Mouse (Mus musculus) cerebellum, adult 11-12 months (tissue): Measurements from ENCODE around the gene Cd200r2.
"Not testable (repeated sequence)": the region's sequence is repeated elsewhere in the genome, so short reads cannot be mapped to it uniquely, and the experiment has no call there.

Experiments
- DNase-seq: peaks from one replicate; pipeline ENCODE4 v3.0.0; 2022

Gene Cd200r2

GRCm38 (mm10) chr16:44866797-44867196, at the start of gene Cd200r2:
TSS of gene Cd200r2 (plus strand) at chr16:44867097.
- DNase-seq, result no peak

GRCm38 (mm10) chr16:44818010-44818409, 48.9 kb upstream of the Cd200r2 start:
- no peak for DNase-seq

GRCm38 (mm10) chr16:44820545-44820944, 46.4 kb upstream of the Cd200r2 start:
- no peak for DNase-seq

- no peak for DNase-seq
These were observed 34.6 kb upstream of the Cd200r2 start for GRCm38 (mm10) chr16:44832286-44832685.

GRCm38 (mm10) chr16:44833189-44833588, 33.7 kb upstream of the Cd200r2 start:
- DNase-seq, result not testable (repeated sequence)

GRCm38 (mm10) chr16:44875178-44875577, 8.3 kb downstream of the Cd200r2 start:
- no peak for DNase-seq

GRCm38 (mm10) chr16:44876625-44877024, 9.7 kb downstream of the Cd200r2 start:
- no peak for DNase-seq

GRCm38 (mm10) chr16:44877595-44877994, 10.7 kb downstream of the Cd200r2 start:
- no peak for DNase-seq

- DNase-seq, result no peak
These were observed 23.9 kb downstream of the Cd200r2 start for GRCm38 (mm10) chr16:44890814-44891213.

- no peak for DNase-seq
These were observed 65.1 kb downstream of the Cd200r2 start for GRCm38 (mm10) chr16:44932016-44932415.

GRCm38 (mm10) chr16:44943468-44943867, 76.6 kb downstream of the Cd200r2 start, which contains the start of gene Cd200r3:
TSS of gene Cd200r3 (plus strand) at chr16:44943678.
- DNase-seq, result no peak

GRCm38 (mm10) chr16:44951360-44952114, 84.6 kb downstream of the Cd200r2 start:
- DNase-seq, result no peak

- DNase-seq, result no peak
These were observed 95.4 kb downstream of the Cd200r2 start for GRCm38 (mm10) chr16:44962296-44962695.

- DNase-seq, result no peak
These were observed 95.9 kb downstream of the Cd200r2 start for GRCm38 (mm10) chr16:44962777-44963176.

- DNase-seq, result no peak
These were observed 97.9 kb downstream of the Cd200r2 start for GRCm38 (mm10) chr16:44964526-44965374.

GRCm38 (mm10) chr16:44965428-44965827, 98.5 kb downstream of the Cd200r2 start:
- no peak for DNase-seq
